Mouse (Mus musculus): ENCODE results near the gene Slco3a1. TPM values are rescaled to one million over a fixed set of nuclear protein-coding genes. Genes with fewer than 3 reads are reported as not detected.

Gene Slco3a1
- polyA plus RNA-seq, 1 experiment from 2014 or later = 21.7 TPM

DNA sequence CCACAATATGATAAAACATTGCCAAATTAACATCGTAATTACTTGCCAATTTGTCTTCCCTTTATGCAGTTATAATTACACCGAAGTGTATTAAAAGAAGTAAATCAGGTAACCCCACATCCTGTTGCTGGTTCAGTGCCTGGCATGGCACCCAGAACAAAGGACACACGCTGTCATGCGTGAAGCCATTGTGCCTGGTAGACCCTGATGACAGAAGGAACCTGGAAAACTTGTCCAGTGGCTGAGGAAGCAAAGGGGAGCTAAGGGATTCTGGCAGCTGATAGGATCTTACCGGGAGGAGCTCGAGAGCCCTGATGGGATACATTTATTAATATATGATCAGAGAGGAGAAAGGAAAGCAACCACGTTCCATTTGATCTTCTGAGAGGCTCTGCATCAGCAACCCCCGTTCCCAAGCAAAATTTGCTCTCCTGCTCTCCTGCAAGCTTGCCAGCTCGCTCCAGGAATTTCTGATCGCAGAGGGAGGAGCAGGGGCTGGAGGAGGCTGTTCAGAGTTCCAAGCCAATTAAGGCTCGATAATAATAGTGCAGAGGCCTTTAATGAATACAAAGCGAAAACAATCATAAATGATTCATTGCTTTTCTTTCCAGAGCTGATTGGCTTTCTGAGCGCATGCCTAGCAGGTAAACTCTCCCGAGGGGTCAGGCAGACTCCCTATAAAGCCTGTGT lies 250.8 kb downstream of the Slco3a1 start:
- Histone ChIP-seq H3K4me3 (replicated peaks) (no peak overlapping the region), H3K9me3 (replicated peaks) (no peaks in the 10 kb centered on the region), H3K36me3 (0 out of 2 replicates have a peak, but pooled peaks cover 8% of the 10 kb centered on the region), H3K27me3 (no peaks in the 10 kb centered on the region), H3K9ac (no peak overlapping the region), H3K4me2 (no peak overlapping the region), H3K4me1 (peaks cover 10% of the 10 kb centered on the region), H3K27ac (no peak overlapping the region)
- WGBS = 59% methylated on average over 14 of the region's 14 CpGs
- no peak for ATAC-seq (replicated peaks; ENCODE audit: low FRiP score)

GRCm38 (mm10) chr7:74303081-74303480 lies 251.5 kb downstream of the Slco3a1 start:
- ATAC-seq (replicated peaks; ENCODE audit: low FRiP score) = no peak
- no peaks in the 10 kb centered on the region for H3K9me3 ChIP-seq (replicated peaks)
- H3K9ac ChIP-seq = no peak overlapping the region
- H3K4me3 ChIP-seq (replicated peaks) = no peak overlapping the region
- no peaks in the 10 kb centered on the region for H3K27me3 ChIP-seq
- WGBS = 68% methylated on average over 5 of the region's 5 CpGs
- no peak overlapping the region for H3K27ac ChIP-seq
- 0 out of 2 replicates have a peak, but pooled peaks cover 10% of the 10 kb centered on the region for H3K36me3 ChIP-seq
- H3K4me2 ChIP-seq = no peak overlapping the region
- peaks cover 10% of the 10 kb centered on the region for H3K4me1 ChIP-seq

GRCm38 (mm10) chr7:74286531-74286930 lies 268.0 kb downstream of the Slco3a1 start:
- H3K4me1 ChIP-seq = no peaks in the 10 kb centered on the region
- H3K9me3 ChIP-seq (replicated peaks) = no peaks in the 10 kb centered on the region
- no peak overlapping the region for H3K27ac ChIP-seq
- 87% methylated on average over 4 of the region's 4 CpGs for WGBS
- H3K36me3 ChIP-seq = no peaks in the 10 kb centered on the region
- no peaks in the 10 kb centered on the region for H3K27me3 ChIP-seq
- no peak overlapping the region for H3K4me3 ChIP-seq (replicated peaks)
- H3K9ac ChIP-seq = no peak overlapping the region
- no peak for ATAC-seq (replicated peaks; ENCODE audit: low FRiP score)
- no peak overlapping the region for H3K4me2 ChIP-seq

DNA sequence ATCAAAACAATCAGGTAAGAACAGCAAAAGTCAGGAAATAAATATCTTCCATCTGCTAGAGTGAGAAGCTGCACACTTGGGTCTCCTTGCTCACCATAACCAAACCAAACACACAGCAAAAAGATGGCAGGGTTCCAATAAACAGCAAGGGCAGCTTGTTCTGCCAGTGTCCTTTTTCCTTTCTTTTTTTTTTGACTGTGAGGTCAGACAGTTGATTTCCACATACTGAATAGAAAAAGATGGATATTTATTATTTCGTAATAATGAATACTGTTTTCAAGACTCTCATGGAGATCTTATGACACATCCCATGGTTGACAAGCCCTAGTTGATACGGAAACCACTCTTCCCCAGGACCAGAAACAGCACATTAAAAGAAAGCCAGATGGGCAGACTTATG lies 274.2 kb downstream of the Slco3a1 start:
- Histone ChIP-seq H3K4me3 (replicated peaks) (no peak overlapping the region), H3K27ac (no peak overlapping the region), H3K4me2 (no peak overlapping the region), H3K9ac (no peak overlapping the region), H3K9me3 (replicated peaks) (no peaks in the 10 kb centered on the region), H3K27me3 (no peaks in the 10 kb centered on the region), H3K4me1 (no peaks in the 10 kb centered on the region), H3K36me3 (no peaks in the 10 kb centered on the region)
- WGBS = 98% methylated on average over 2 of the region's 2 CpGs
- ATAC-seq (replicated peaks; ENCODE audit: low FRiP score) = no peak

DNA sequence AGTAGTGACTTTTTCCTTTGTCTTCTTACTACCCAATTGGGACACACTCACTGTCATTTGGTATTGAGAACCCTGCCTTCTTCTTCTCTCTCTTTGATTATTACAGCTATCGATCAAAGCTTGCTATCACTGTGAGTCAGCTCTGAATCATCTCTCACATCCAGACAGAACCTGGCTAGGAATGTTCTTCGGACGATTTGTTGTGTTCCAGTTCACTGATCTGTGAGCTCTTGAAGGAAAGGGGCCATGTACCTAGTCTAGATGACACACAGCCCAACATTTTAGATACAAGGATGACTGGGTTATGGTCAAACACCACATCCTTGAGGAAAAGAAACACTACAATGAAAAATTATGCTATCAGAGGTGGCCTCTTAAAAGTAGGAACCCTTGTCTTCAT lies 275.2 kb downstream of the Slco3a1 start:
- Histone ChIP-seq H3K4me3 (replicated peaks) (no peak overlapping the region), H3K27me3 (no peaks in the 10 kb centered on the region), H3K9me3 (replicated peaks) (no peaks in the 10 kb centered on the region), H3K4me1 (no peaks in the 10 kb centered on the region), H3K9ac (no peak overlapping the region), H3K27ac (no peak overlapping the region), H3K36me3 (no peaks in the 10 kb centered on the region), H3K4me2 (no peak overlapping the region)
- no peak for ATAC-seq (replicated peaks; ENCODE audit: low FRiP score)
- 72% methylated on average over 3 of the region's 3 CpGs for WGBS

- no peak overlapping the region for H3K27ac ChIP-seq
- no peaks in the 10 kb centered on the region for H3K36me3 ChIP-seq
- WGBS = 82% methylated on average over 1 of the region's 1 CpGs
- no peaks in the 10 kb centered on the region for H3K9me3 ChIP-seq (replicated peaks)
- H3K4me1 ChIP-seq = no peaks in the 10 kb centered on the region
- no peak overlapping the region for H3K4me2 ChIP-seq
- H3K27me3 ChIP-seq = no peaks in the 10 kb centered on the region
- ATAC-seq (replicated peaks; ENCODE audit: low FRiP score) = no peak
- no peak overlapping the region for H3K9ac ChIP-seq
- H3K4me3 ChIP-seq (replicated peaks) = no peak overlapping the region
Observed at GRCm38 (mm10) chr7:74270089-74270394, 284.5 kb downstream of the Slco3a1 start.

GRCm38 (mm10) chr7:74269283-74270088 lies 285.1 kb downstream of the Slco3a1 start:
- whole genome bisulfite sequencing = 87% methylated on average over 11 of the region's 11 CpGs
- no peak for ATAC-seq (replicated peaks; ENCODE audit: low FRiP score)
- H3K27ac ChIP-seq = no peak overlapping the region
- H3K36me3 ChIP-seq = no peaks in the 10 kb centered on the region
- H3K4me3 ChIP-seq (replicated peaks) = no peak overlapping the region
- no peaks in the 10 kb centered on the region for H3K27me3 ChIP-seq
- H3K9me3 ChIP-seq (replicated peaks) = no peaks in the 10 kb centered on the region
- no peak overlapping the region for H3K9ac ChIP-seq
- H3K4me1 ChIP-seq = no peaks in the 10 kb centered on the region
- no peak overlapping the region for H3K4me2 ChIP-seq

DNA sequence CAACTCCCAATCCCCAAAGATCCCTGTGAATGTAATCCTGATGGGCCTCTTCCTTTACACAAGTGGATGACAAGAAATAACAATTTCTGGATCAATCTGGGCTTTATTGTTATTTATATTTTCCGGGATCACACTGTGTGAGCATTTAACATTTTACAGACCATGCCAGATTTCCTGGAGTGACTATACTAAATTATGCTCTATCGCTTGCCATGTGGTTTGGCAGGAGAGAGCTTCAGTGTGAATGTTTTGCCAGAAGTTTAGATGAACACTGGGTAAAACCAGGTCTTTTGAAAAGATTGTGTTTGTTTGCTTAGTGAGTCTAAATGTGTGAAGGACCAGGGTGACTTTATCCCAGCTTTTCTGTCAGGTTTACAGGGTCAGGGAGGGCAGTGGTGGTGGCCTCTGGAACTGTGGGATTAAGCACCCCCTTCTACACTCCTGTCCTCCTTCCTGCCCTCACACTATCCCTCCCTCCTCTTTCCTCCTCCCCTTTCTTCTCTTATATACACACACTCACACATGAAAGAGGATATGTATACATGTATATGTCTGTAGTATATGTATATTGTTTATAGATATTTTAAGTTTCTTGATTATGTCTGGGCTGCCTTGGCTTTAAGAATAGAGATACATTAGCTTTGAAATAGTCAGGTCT lies 287.9 kb downstream of the Slco3a1 start:
- H3K9ac ChIP-seq = no peak overlapping the region
- no peak overlapping the region for H3K4me2 ChIP-seq
- no peaks in the 10 kb centered on the region for H3K27me3 ChIP-seq
- H3K4me3 ChIP-seq (replicated peaks) = no peak overlapping the region
- WGBS = 68% methylated on average over 2 of the region's 2 CpGs
- no peak overlapping the region for H3K27ac ChIP-seq
- H3K4me1 ChIP-seq = no peaks in the 10 kb centered on the region
- H3K36me3 ChIP-seq = no peaks in the 10 kb centered on the region
- no peaks in the 10 kb centered on the region for H3K9me3 ChIP-seq (replicated peaks)
- no peak for ATAC-seq (replicated peaks; ENCODE audit: low FRiP score)

GRCm38 (mm10) chr7:74256291-74256690 lies 298.3 kb downstream of the Slco3a1 start:
- H3K4me1 ChIP-seq = no peaks in the 10 kb centered on the region
- 76% methylated on average over 3 of the region's 3 CpGs for WGBS
- H3K9me3 ChIP-seq (replicated peaks) = no peaks in the 10 kb centered on the region
- H3K27ac ChIP-seq = no peak overlapping the region
- no peak overlapping the region for H3K4me3 ChIP-seq (replicated peaks)
- no peaks in the 10 kb centered on the region for H3K36me3 ChIP-seq
- no peak overlapping the region for H3K4me2 ChIP-seq
- no peak for ATAC-seq (replicated peaks; ENCODE audit: low FRiP score)
- no peak overlapping the region for H3K9ac ChIP-seq
- no peaks in the 10 kb centered on the region for H3K27me3 ChIP-seq

- no peaks in the 10 kb centered on the region for H3K27me3 ChIP-seq
- 83% methylated on average over 2 of the region's 2 CpGs for WGBS
- ATAC-seq (replicated peaks; ENCODE audit: low FRiP score) = no peak
- no peaks in the 10 kb centered on the region for H3K4me1 ChIP-seq
- H3K4me3 ChIP-seq (replicated peaks) = no peak overlapping the region
- H3K9ac ChIP-seq = no peak overlapping the region
- H3K27ac ChIP-seq = no peak overlapping the region
- H3K9me3 ChIP-seq (replicated peaks) = no peaks in the 10 kb centered on the region
- H3K4me2 ChIP-seq = no peak overlapping the region
- no peaks in the 10 kb centered on the region for H3K36me3 ChIP-seq
Observed at GRCm38 (mm10) chr7:74252066-74252465, 302.5 kb downstream of the Slco3a1 start.

DNA sequence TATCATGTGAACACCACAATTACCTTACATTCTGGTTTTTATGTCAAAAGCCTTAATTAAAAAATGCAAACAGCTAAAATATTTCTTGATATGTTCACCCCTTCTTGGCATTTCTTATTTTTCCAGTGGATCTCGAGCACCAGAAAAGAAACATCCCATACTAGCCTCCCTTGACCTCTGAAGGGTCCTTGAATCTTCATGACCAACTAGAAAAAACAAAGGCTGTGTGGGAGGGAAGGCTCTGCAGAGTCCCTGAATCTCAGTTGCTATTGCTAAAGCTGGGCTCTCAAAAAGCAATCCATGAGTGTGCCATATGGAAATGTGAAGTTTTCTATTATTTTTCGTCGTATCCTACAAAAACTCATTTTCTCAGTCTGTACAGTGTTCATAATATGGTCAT lies 313.3 kb downstream of the Slco3a1 start:
- ATAC-seq (replicated peaks; ENCODE audit: low FRiP score) = no peak
- H3K27me3 ChIP-seq = no peaks in the 10 kb centered on the region
- H3K9me3 ChIP-seq (replicated peaks) = no peaks in the 10 kb centered on the region
- peaks cover 24% of the 10 kb centered on the region for H3K4me1 ChIP-seq
- H3K4me2 ChIP-seq = no peak overlapping the region
- WGBS = 56% methylated on average over 3 of the region's 3 CpGs
- H3K27ac ChIP-seq = peak overlapping the region; percentile 57; the same call in 1 of the 2 replicates
- H3K4me3 ChIP-seq (replicated peaks) = no peak overlapping the region
- no peaks in the 10 kb centered on the region for H3K36me3 ChIP-seq
- H3K9ac ChIP-seq = no peak overlapping the region

- Histone ChIP-seq H3K4me1 (peaks cover 24% of the 10 kb centered on the region), H3K27ac (peak overlapping the region; percentile 57; the same call in 1 of the 2 replicates), H3K9ac (no peak overlapping the region), H3K4me3 (replicated peaks) (no peak overlapping the region), H3K36me3 (no peaks in the 10 kb centered on the region), H3K9me3 (replicated peaks) (no peaks in the 10 kb centered on the region), H3K4me2 (no peak overlapping the region), H3K27me3 (no peaks in the 10 kb centered on the region)
- peak; percentile 93 for ATAC-seq (replicated peaks; ENCODE audit: low FRiP score)
- WGBS = 43% methylated on average over 4 of the region's 4 CpGs
Observed at GRCm38 (mm10) chr7:74240459-74241172, 314.0 kb downstream of the Slco3a1 start.

All from kidney, embryonic 15.5 days (tissue).